Mouse (Mus musculus): Measurements from ENCODE around the gene Fam110a.

DNA sequence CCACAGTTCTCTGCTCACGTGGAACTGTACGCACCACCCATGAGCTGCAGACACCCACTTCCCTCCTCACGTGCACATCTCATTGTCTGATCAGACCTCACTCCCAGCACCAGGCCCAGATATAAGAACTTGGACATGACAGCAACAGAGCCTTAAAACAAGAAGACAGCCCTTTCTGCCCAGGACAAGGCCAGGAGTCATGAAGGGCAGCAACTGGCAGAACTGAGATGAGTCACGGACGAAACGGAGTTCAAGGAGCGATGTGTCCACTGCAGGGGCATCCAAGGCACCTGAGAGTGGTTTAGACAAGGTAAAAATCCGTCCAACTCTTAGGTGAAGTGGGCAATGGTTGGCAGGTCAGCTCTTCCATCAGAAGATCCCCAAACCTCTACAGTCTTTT, 26.4 kb downstream of the Fam110a start:
- TF ChIP-seq POLR2A (IDR thresholded peaks at IDR 0.05; ENCODE audit: low read depth, low read length), result no peak
- no peak for TF ChIP-seq CTCF (IDR thresholded peaks at IDR 0.05; ENCODE audit: extremely low read depth, insufficient read length, insufficient replicate concordance, low read depth, low read length)
